Mouse (Mus musculus): ENCODE results near the gene Ispd. TPM values are rescaled to one million over a fixed set of nuclear protein-coding genes. Genes with fewer than 3 reads are reported as not detected.

Gene Ispd
- polyA plus RNA-seq (2012; rRNA removed) (0.35 and 0.66 TPM in 2 replicates), polyA plus RNA-seq (2014; fragmentation: Nextera tagmentation; extraction: Ambion mirVana) (1.7 and 2.1 TPM in 2 replicates)

GRCm38 (mm10) chr12:36381441-36382340, at the start of gene Ispd, which contains the start of gene D630036H23Rik:
Gene Ispd (plus strand): TSS chr12:36381450.
Gene D630036H23Rik (minus strand): TSS chr12:36382181.
- 1% methylated on average over 63 of the region's 64 CpGs for WGBS (ENCODE audit: insufficient replicate concordance)

DNA sequence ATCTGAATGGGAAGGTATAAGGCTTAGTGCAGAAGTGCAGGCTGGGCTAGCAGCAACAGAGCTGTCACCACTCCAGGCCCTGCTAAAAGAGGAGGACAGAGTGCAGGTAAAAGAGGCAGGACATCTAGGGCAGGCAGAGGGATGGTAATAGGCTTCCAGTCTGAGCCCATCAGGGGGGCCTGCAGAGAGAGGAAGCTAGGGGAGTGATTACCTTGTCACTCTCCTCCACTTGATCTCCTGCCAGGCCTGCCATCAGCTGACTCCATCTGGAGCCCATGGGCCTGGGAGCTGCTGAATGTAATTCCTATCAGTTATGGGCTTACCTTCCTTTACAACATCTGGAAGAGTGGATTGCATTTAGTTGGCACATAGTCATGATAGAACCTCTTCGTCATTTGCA, 48.6 kb upstream of the Ispd start:
- DNase-seq (ENCODE audit: low read depth in 3 of 3, low spot score in 3 of 3) (no peak), ATAC-seq (ENCODE audit: insufficient read depth) (no peak)
- Histone ChIP-seq H3K9me3 (ENCODE audit: control insufficient read depth, low read length) (no peaks in the 10 kb centered on the region), H3K27me3 (ENCODE audit: control insufficient read depth, insufficient read depth, low read length) (no peaks in the 10 kb centered on the region), H3K9ac (replicated peaks) (no peak overlapping the region), H3K4me1 (replicated peaks; ENCODE audit: control insufficient read depth in 2 of 2, insufficient read depth in 2 of 2, low read length in 1 of 2) (no peaks in the 10 kb centered on the region), H3K4me3 (ENCODE audit: insufficient read depth in 1 of 2, low read depth in 2 of 2, low read length in 2 of 2) (no peak overlapping the region), H3K27ac (no peak overlapping the region), H3K4me2 (ENCODE audit: low read depth) (no peak overlapping the region), H3K36me3 (replicated peaks; ENCODE audit: control insufficient read depth, insufficient read depth, low read depth) (no peaks in the 10 kb centered on the region)
- 71% methylated on average over 1 of the region's 1 CpGs for WGBS (ENCODE audit: insufficient replicate concordance)
- TF ChIP-seq CTCF (IDR thresholded peaks at IDR 0.05; ENCODE audit: low read depth) (no peak), EP300 (IDR thresholded peaks at IDR 0.05; ENCODE audit: low read depth) (no peak)

More at GRCm38 (mm10) chr12:36381441-36382340, at the start of gene Ispd, which contains the start of gene D630036H23Rik:
- Histone ChIP-seq H3K27me3 (ENCODE audit: control insufficient read depth, insufficient read depth, low read length) (no peaks in the 10 kb centered on the region), H3K27ac (no peak within 1 kb of the TSS; the same call in 1 of the 2 replicates), H3K36me3 (replicated peaks; ENCODE audit: control insufficient read depth, insufficient read depth, low read depth) (no peaks in the 10 kb centered on the region), H3K9me3 (ENCODE audit: control insufficient read depth, low read length) (no peaks in the 10 kb centered on the region), H3K9ac (replicated peaks) (peak within 1 kb of the TSS; percentile 76), H3K4me1 (replicated peaks; ENCODE audit: control insufficient read depth in 2 of 2, insufficient read depth in 2 of 2, low read length in 1 of 2) (peaks cover 0 to 5% of the 10 kb centered on the region in 2 experiments; a peak in 2 of 4 replicates), H3K4me3 (ENCODE audit: insufficient read depth in 1 of 2, low read depth in 2 of 2, low read length in 2 of 2) (peak within 1 kb of the TSS; percentile 54 to 67), H3K4me2 (ENCODE audit: low read depth) (peak within 1 kb of the TSS; percentile 77)
- peak; percentile 39 to 59 (median 51) for DNase-seq (ENCODE audit: low read depth in 3 of 3, low spot score in 3 of 3)
- peak; percentile 87 for ATAC-seq (ENCODE audit: insufficient read depth)
- 0 out of 2 replicates have a peak, but pooled peaks have one; percentile 1 for TF ChIP-seq CTCF (IDR thresholded peaks at IDR 0.05; ENCODE audit: low read depth)
- TF ChIP-seq EP300 (IDR thresholded peaks at IDR 0.05; ENCODE audit: low read depth) = no peak

GRCm38 (mm10) chr12:36333837-36334281, 47.4 kb upstream of the Ispd start:
- TF ChIP-seq EP300 (IDR thresholded peaks at IDR 0.05; ENCODE audit: low read depth) (no peak), CTCF (IDR thresholded peaks at IDR 0.05; ENCODE audit: low read depth) (no peak)
- no peaks in the 10 kb centered on the region for H3K36me3 ChIP-seq (replicated peaks; ENCODE audit: control insufficient read depth, insufficient read depth, low read depth)
- H3K9ac ChIP-seq (replicated peaks) = no peak overlapping the region
- no peaks in the 10 kb centered on the region for H3K9me3 ChIP-seq (ENCODE audit: control insufficient read depth, low read length)
- DNase-seq (ENCODE audit: low read depth in 3 of 3, low spot score in 3 of 3) (no peak), ATAC-seq (ENCODE audit: insufficient read depth) (no peak)
- 56% methylated on average over 9 of the region's 9 CpGs for WGBS (ENCODE audit: insufficient replicate concordance)
- no peak overlapping the region for H3K4me3 ChIP-seq (ENCODE audit: insufficient read depth in 1 of 2, low read depth in 2 of 2, low read length in 2 of 2)
- no peak overlapping the region for H3K27ac ChIP-seq
- H3K4me2 ChIP-seq (ENCODE audit: low read depth) = no peak overlapping the region
- H3K4me1 ChIP-seq (replicated peaks; ENCODE audit: control insufficient read depth in 2 of 2, insufficient read depth in 2 of 2, low read length in 1 of 2) = no peaks in the 10 kb centered on the region
- H3K27me3 ChIP-seq (ENCODE audit: control insufficient read depth, insufficient read depth, low read length) = no peaks in the 10 kb centered on the region

GRCm38 (mm10) chr12:36344131-36344530, 37.1 kb upstream of the Ispd start:
- ATAC-seq (ENCODE audit: insufficient read depth) (no peak), DNase-seq (ENCODE audit: low read depth in 3 of 3, low spot score in 3 of 3) (no peak)
- H3K4me1 ChIP-seq (replicated peaks; ENCODE audit: control insufficient read depth in 2 of 2, insufficient read depth in 2 of 2, low read length in 1 of 2) = no peaks in the 10 kb centered on the region
- no peaks in the 10 kb centered on the region for H3K9me3 ChIP-seq (ENCODE audit: control insufficient read depth, low read length)
- H3K27ac ChIP-seq = no peak overlapping the region
- no peaks in the 10 kb centered on the region for H3K27me3 ChIP-seq (ENCODE audit: control insufficient read depth, insufficient read depth, low read length)
- WGBS (ENCODE audit: insufficient replicate concordance) = 57% methylated on average over 4 of the region's 4 CpGs
- H3K9ac ChIP-seq (replicated peaks) = no peak overlapping the region
- no peak overlapping the region for H3K4me3 ChIP-seq (ENCODE audit: insufficient read depth in 1 of 2, low read depth in 2 of 2, low read length in 2 of 2)
- no peaks in the 10 kb centered on the region for H3K36me3 ChIP-seq (replicated peaks; ENCODE audit: control insufficient read depth, insufficient read depth, low read depth)
- TF ChIP-seq CTCF (IDR thresholded peaks at IDR 0.05; ENCODE audit: low read depth) = no peak
- TF ChIP-seq EP300 (IDR thresholded peaks at IDR 0.05; ENCODE audit: low read depth) = no peak
- H3K4me2 ChIP-seq (ENCODE audit: low read depth) = no peak overlapping the region

GRCm38 (mm10) chr12:36360064-36360463, 21.2 kb upstream of the Ispd start:
- H3K27me3 ChIP-seq (ENCODE audit: control insufficient read depth, insufficient read depth, low read length) = no peaks in the 10 kb centered on the region
- TF ChIP-seq EP300 (IDR thresholded peaks at IDR 0.05; ENCODE audit: low read depth) = no peak
- no peak for TF ChIP-seq CTCF (IDR thresholded peaks at IDR 0.05; ENCODE audit: low read depth)
- H3K4me2 ChIP-seq (ENCODE audit: low read depth) = no peak overlapping the region
- H3K9me3 ChIP-seq (ENCODE audit: control insufficient read depth, low read length) = no peaks in the 10 kb centered on the region
- no peaks in the 10 kb centered on the region for H3K36me3 ChIP-seq (replicated peaks; ENCODE audit: control insufficient read depth, insufficient read depth, low read depth)
- H3K9ac ChIP-seq (replicated peaks) = no peak overlapping the region
- ATAC-seq (ENCODE audit: insufficient read depth) = no peak
- whole genome bisulfite sequencing (ENCODE audit: insufficient replicate concordance) = 66% methylated on average over 3 of the region's 3 CpGs
- DNase-seq (ENCODE audit: low read depth in 3 of 3, low spot score in 3 of 3) = no peak
- H3K4me1 ChIP-seq (replicated peaks; ENCODE audit: control insufficient read depth in 2 of 2, insufficient read depth in 2 of 2, low read length in 1 of 2) = no peaks in the 10 kb centered on the region
- H3K4me3 ChIP-seq (ENCODE audit: insufficient read depth in 1 of 2, low read depth in 2 of 2, low read length in 2 of 2) = no peak overlapping the region
- H3K27ac ChIP-seq = no peak overlapping the region
